22 mouse cellular contexts compared by ENCODE assay signal in the genomic region with DNA sequence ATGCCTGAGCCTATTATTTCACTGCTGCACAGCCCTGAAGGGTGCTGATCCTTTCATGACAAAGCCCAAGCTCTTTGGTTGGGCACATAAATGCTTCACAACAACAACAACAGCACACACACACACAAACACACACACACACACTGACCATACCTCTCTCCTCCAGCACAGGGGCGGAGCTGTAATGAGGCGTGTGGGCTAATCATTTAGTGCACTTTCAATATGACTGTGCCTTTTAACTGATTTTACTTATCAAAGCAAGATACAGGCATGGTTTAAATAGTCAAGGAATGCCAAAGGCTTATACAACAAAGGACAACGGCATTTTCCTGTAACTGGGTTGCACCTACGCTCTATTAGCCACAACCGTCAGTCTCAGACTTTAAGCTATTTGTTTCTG.
DNase-seq lines count a peak whose midpoint lies in the region; ATAC-seq and TF ChIP-seq lines count a peak whose summit lies in the region.
"Had no signal": no experiment of that assay in that cellular context is flagged by ENCODE, and none has a peak within 500 bp of the region (broad histone marks: within the 10 kb centered on the region; RNA-seq: fewer than 3 reads in every experiment).

No protein-coding gene starts in this region.

- no peak overlapping the region for H3K9ac ChIP-seq in intestine, embryonic 16.5 days (ENCODE audit: low read depth, low read length)
- no peak overlapping the region for H3K9ac ChIP-seq in intestine, postnatal 0 days (ENCODE audit: low read depth, low read length)
- H3K9ac ChIP-seq: embryonic facial prominence, embryonic 12.5 days; embryonic facial prominence, embryonic 15.5 days; hindbrain, embryonic 12.5 days; hindbrain, embryonic 15.5 days had no signal

- H3K27me3 ChIP-seq in intestine, embryonic 16.5 days (replicated peaks; ENCODE audit: control insufficient read depth, insufficient read depth, low read length): no peaks in the 10 kb centered on the region
- no peaks in the 10 kb centered on the region for H3K27me3 ChIP-seq in intestine, postnatal 0 days (replicated peaks; ENCODE audit: control insufficient read depth, insufficient read depth, low read length)
- H3K27me3 ChIP-seq in limb, embryonic 10.5 days (ENCODE audit: low read depth, poor library complexity, severe bottlenecking): no peaks in the 10 kb centered on the region
- H3K27me3 ChIP-seq: embryonic facial prominence, embryonic 12.5 days; embryonic facial prominence, embryonic 15.5 days; hindbrain, embryonic 12.5 days; hindbrain, embryonic 15.5 days; Patski had no signal

- H3K4me1 ChIP-seq in intestine, embryonic 16.5 days (ENCODE audit: control insufficient read depth, insufficient read depth, low read length): no peaks in the 10 kb centered on the region
- no peaks in the 10 kb centered on the region for H3K4me1 ChIP-seq in intestine, postnatal 0 days (replicated peaks; ENCODE audit: control insufficient read depth, insufficient read depth, low read length)
- H3K4me1 ChIP-seq in limb, embryonic 10.5 days: no peaks in the 10 kb centered on the region
- H3K4me1 ChIP-seq: embryonic facial prominence, embryonic 12.5 days; embryonic facial prominence, embryonic 15.5 days; hindbrain, embryonic 12.5 days; hindbrain, embryonic 15.5 days had no signal

- DNase-seq in cerebellum, adult 9-11 months: peak; percentile 0
- DNase-seq in cerebellum, postnatal 14 days: no peak
- DNase-seq in limb, embryonic 10.5 days (ENCODE audit: low spot score): peak; percentile 7
- DNase-seq in left cerebral cortex, postnatal 14 days (ENCODE audit: low spot score in 2 of 2): no peak
- no peak for DNase-seq in urinary bladder, postnatal 36 days (ENCODE audit: low spot score in 2 of 2)
- DNase-seq: adrenal gland, adult 2 months; adrenal gland, postnatal 14 days; cerebellum, adult 11 months; gastrocnemius, postnatal 10 days; gastrocnemius, postnatal 36 days; kidney, adult 11 months; kidney, adult 9 months had no signal

- no peak overlapping the region for H3K4me3 ChIP-seq in intestine, embryonic 16.5 days (ENCODE audit: low read length)
- H3K4me3 ChIP-seq in intestine, postnatal 0 days (ENCODE audit: low read depth, low read length): no peak overlapping the region
- no peak overlapping the region for H3K4me3 ChIP-seq in limb, embryonic 10.5 days
- H3K4me3 ChIP-seq: embryonic facial prominence, embryonic 12.5 days; embryonic facial prominence, embryonic 15.5 days; hindbrain, embryonic 12.5 days; hindbrain, embryonic 15.5 days had no signal

- H3K36me3 ChIP-seq in intestine, embryonic 16.5 days (ENCODE audit: control insufficient read depth, insufficient read depth, low read length): no peaks in the 10 kb centered on the region
- H3K36me3 ChIP-seq in intestine, postnatal 0 days (ENCODE audit: control insufficient read depth, insufficient read depth): no peaks in the 10 kb centered on the region
- H3K36me3 ChIP-seq in limb, embryonic 10.5 days: no peaks in the 10 kb centered on the region
- H3K36me3 ChIP-seq: embryonic facial prominence, embryonic 12.5 days; embryonic facial prominence, embryonic 15.5 days; G1E; hindbrain, embryonic 12.5 days; hindbrain, embryonic 15.5 days had no signal

- 79% methylated on average over 5 of the region's 5 CpGs for WGBS in intestine, embryonic 16.5 days
- WGBS in intestine, postnatal 0 days: 63% methylated on average over 5 of the region's 5 CpGs
- 95% methylated on average over 5 of the region's 5 CpGs for WGBS in limb, embryonic 10.5 days

- H3K9me3 ChIP-seq in intestine, embryonic 16.5 days (ENCODE audit: control insufficient read depth, low read length): no peaks in the 10 kb centered on the region
- no peaks in the 10 kb centered on the region for H3K9me3 ChIP-seq in intestine, postnatal 0 days (ENCODE audit: control insufficient read depth)
- H3K9me3 ChIP-seq in limb, embryonic 10.5 days (replicated peaks): no peaks in the 10 kb centered on the region
- H3K9me3 ChIP-seq: embryonic facial prominence, embryonic 15.5 days; hindbrain, embryonic 15.5 days had no signal

- no peak for TF ChIP-seq CTCF in intestine, postnatal 0 days (IDR thresholded peaks at IDR 0.05; ENCODE audit: low read depth)

- intact Hi-C loops in left cerebral cortex, postnatal 14 days (cut with DNase I): no loop called here

- H3K27ac ChIP-seq in intestine, embryonic 16.5 days (ENCODE audit: low read length): no peak overlapping the region
- H3K27ac ChIP-seq in intestine, postnatal 0 days (ENCODE audit: low read depth, low read length): no peak overlapping the region
- no peak overlapping the region for H3K27ac ChIP-seq in limb, embryonic 10.5 days
- H3K27ac ChIP-seq: embryonic facial prominence, embryonic 12.5 days; embryonic facial prominence, embryonic 15.5 days; hindbrain, embryonic 12.5 days; hindbrain, embryonic 15.5 days had no signal

- peak; percentile 41 for ATAC-seq in intestine, embryonic 16.5 days
- ATAC-seq in intestine, postnatal 0 days: no peak
- peak; percentile 36 for ATAC-seq in activated CD4-positive, CD25-positive, alpha-beta regulatory T cell, adult 4 months
- ATAC-seq: forebrain, embryonic 14.5 days; Patski had no signal

- no peak overlapping the region for H3K4me2 ChIP-seq in intestine, embryonic 16.5 days (ENCODE audit: low read depth, low read length)
- H3K4me2 ChIP-seq in intestine, postnatal 0 days (replicated peaks; ENCODE audit: low read depth): no peak overlapping the region
- H3K4me2 ChIP-seq: embryonic facial prominence, embryonic 12.5 days; embryonic facial prominence, embryonic 15.5 days; hindbrain, embryonic 12.5 days; hindbrain, embryonic 15.5 days had no signal

Comparison
In these comparisons a context has a peak if more than half of its experiments do, and no peak if none do; other contexts are left out.
1. DNase-seq: peak in cerebellum, adult 9-11 months (single experiment) and limb, embryonic 10.5 days (single experiment); none in cerebellum, postnatal 14 days (0 of 2), left cerebral cortex, postnatal 14 days (0 of 2) and urinary bladder, postnatal 36 days (0 of 2).